Mouse (Mus musculus) fat pad, adult 2 months (tissue): ENCODE results near the gene Map3k14.

Source experiments
- DNase-seq: peaks from one replicate; pipeline ENCODE4 v3.0.0-alpha.2; 2011; ENCODE audit warnings: low read depth, low spot score; ENCODE audit errors: extremely low read depth

The Map3k14 gene

GRCm38 (mm10) chr11:103178748-103179147 lies 88.5 kb downstream of the Map3k14 start:
- no peak for DNase-seq

- DNase-seq, result no peak
Observed at GRCm38 (mm10) chr11:103177815-103178485, 89.3 kb downstream of the Map3k14 start.

GRCm38 (mm10) chr11:103177216-103177615 lies 90.1 kb downstream of the Map3k14 start:
- no peak for DNase-seq

GRCm38 (mm10) chr11:103176510-103176909 lies 90.8 kb downstream of the Map3k14 start:
- DNase-seq, result no peak

GRCm38 (mm10) chr11:103175688-103176442 lies 91.4 kb downstream of the Map3k14 start:
- DNase-seq, result no peak

- no peak for DNase-seq
Observed at GRCm38 (mm10) chr11:103174891-103175391, 92.3 kb downstream of the Map3k14 start.

- no peak for DNase-seq
Observed at GRCm38 (mm10) chr11:103174411-103174832, 92.8 kb downstream of the Map3k14 start.

- no peak for DNase-seq
Observed at GRCm38 (mm10) chr11:103173771-103174344, 93.4 kb downstream of the Map3k14 start.

GRCm38 (mm10) chr11:103173041-103173770 lies 94.1 kb downstream of the Map3k14 start:
- DNase-seq, result no peak

GRCm38 (mm10) chr11:103172392-103173040 lies 94.8 kb downstream of the Map3k14 start:
- DNase-seq, result no peak

- no peak for DNase-seq
Observed at GRCm38 (mm10) chr11:103171703-103172391, 95.4 kb downstream of the Map3k14 start.

GRCm38 (mm10) chr11:103171286-103171620 lies 96.0 kb downstream of the Map3k14 start:
- DNase-seq, result no peak

- no peak for DNase-seq
Observed at GRCm38 (mm10) chr11:103170494-103171285, 96.6 kb downstream of the Map3k14 start, which contains the start of gene Fmnl1. Gene Fmnl1 (plus strand): TSS chr11:103171107.

- no peak for DNase-seq
Observed at GRCm38 (mm10) chr11:103170111-103170493, 97.2 kb downstream of the Map3k14 start.
